Mouse (Mus musculus): ENCODE measurements around the gene Gsn. TPM values are rescaled to one million over a fixed set of nuclear protein-coding genes. Genes with fewer than 3 reads are reported as not detected.

Gene Gsn
- polyA plus RNA-seq, 1 experiment: 282 TPM

- Histone ChIP-seq H3ac (ENCODE audit: control insufficient read depth, insufficient read length) (no peak overlapping the region), H3K36me3 (ENCODE audit: control insufficient read depth, insufficient read depth) (no peaks in the 10 kb centered on the region), H3K27me3 (ENCODE audit: control insufficient read depth, insufficient read depth, insufficient read length) (no peaks in the 10 kb centered on the region), H3K4me3 (no peak overlapping the region), H3K79me2 (ENCODE audit: control insufficient read depth, insufficient read depth) (peaks cover 39% of the 10 kb centered on the region), H3K4me2 (ENCODE audit: low read depth) (peak overlapping the region; percentile 46)
- TF ChIP-seq USF1 (IDR thresholded peaks at IDR 0.05; ENCODE audit: low read depth) (no peak), POLR2AphosphoS2 (IDR thresholded peaks at IDR 0.05; ENCODE audit: insufficient read length, low read depth) (no peak), TCF12 (IDR thresholded peaks at IDR 0.05; ENCODE audit: insufficient read depth, poor library complexity, severe bottlenecking) (no peak), MYOD1 (IDR thresholded peaks at IDR 0.05; ENCODE audit: control insufficient read depth in 1 of 3, insufficient read length in 2 of 3, low read depth in 2 of 3) (peak in 2 of 3 experiments; percentile 5 to 68), SRF (IDR thresholded peaks at IDR 0.05; ENCODE audit: control insufficient read depth, insufficient read length, low read depth) (no peak), E2F4 (IDR thresholded peaks at IDR 0.05; ENCODE audit: insufficient read depth) (no peak), CEBPB (IDR thresholded peaks at IDR 0.05; ENCODE audit: insufficient read depth, poor library complexity, severe bottlenecking) (no peak), MAX (IDR thresholded peaks at IDR 0.05; ENCODE audit: low read depth) (no peak), MYOG (IDR thresholded peaks at IDR 0.05; ENCODE audit: control insufficient read depth in 1 of 3, insufficient read depth in 1 of 3, insufficient read length in 2 of 3, low read depth in 2 of 3) (peak in 1 of 3 experiments; percentile 40), REST (IDR thresholded peaks at IDR 0.05; ENCODE audit: insufficient read depth, insufficient read length) (no peak), POLR2A (IDR thresholded peaks at IDR 0.05; ENCODE audit: insufficient read length, low read depth) (no peak), TCF3 (IDR thresholded peaks at IDR 0.05; ENCODE audit: insufficient read length, low read depth) (no peak)
Observed at GRCm38 (mm10) chr2:35277686-35278085, 21.5 kb downstream of the Gsn start.

- Histone ChIP-seq H3K4me2 (ENCODE audit: low read depth) (peak overlapping the region; percentile 12), H3K4me3 (no peak overlapping the region), H3K27me3 (ENCODE audit: control insufficient read depth, insufficient read depth, insufficient read length) (no peaks in the 10 kb centered on the region), H3K79me2 (ENCODE audit: control insufficient read depth, insufficient read depth) (peaks cover 39% of the 10 kb centered on the region), H3K36me3 (ENCODE audit: control insufficient read depth, insufficient read depth) (no peaks in the 10 kb centered on the region), H3ac (ENCODE audit: control insufficient read depth, insufficient read length) (no peak overlapping the region)
- no peak for TF ChIP-seq TCF12 (IDR thresholded peaks at IDR 0.05; ENCODE audit: insufficient read depth, poor library complexity, severe bottlenecking)
- TF ChIP-seq POLR2AphosphoS2 (IDR thresholded peaks at IDR 0.05; ENCODE audit: insufficient read length, low read depth): no peak
- TF ChIP-seq CEBPB (IDR thresholded peaks at IDR 0.05; ENCODE audit: insufficient read depth, poor library complexity, severe bottlenecking): no peak
- TF ChIP-seq SRF (IDR thresholded peaks at IDR 0.05; ENCODE audit: control insufficient read depth, insufficient read length, low read depth): no peak
- no peak for TF ChIP-seq REST (IDR thresholded peaks at IDR 0.05; ENCODE audit: insufficient read depth, insufficient read length)
- TF ChIP-seq E2F4 (IDR thresholded peaks at IDR 0.05; ENCODE audit: insufficient read depth): no peak
- TF ChIP-seq MYOD1 (IDR thresholded peaks at IDR 0.05; ENCODE audit: control insufficient read depth in 1 of 3, insufficient read length in 2 of 3, low read depth in 2 of 3): no peak
- TF ChIP-seq POLR2A (IDR thresholded peaks at IDR 0.05; ENCODE audit: insufficient read length, low read depth): no peak
- no peak for TF ChIP-seq TCF3 (IDR thresholded peaks at IDR 0.05; ENCODE audit: insufficient read length, low read depth)
- no peak for TF ChIP-seq MAX (IDR thresholded peaks at IDR 0.05; ENCODE audit: low read depth)
- TF ChIP-seq USF1 (IDR thresholded peaks at IDR 0.05; ENCODE audit: low read depth): no peak
- no peak for TF ChIP-seq MYOG (IDR thresholded peaks at IDR 0.05; ENCODE audit: control insufficient read depth in 1 of 3, insufficient read depth in 1 of 3, insufficient read length in 2 of 3, low read depth in 2 of 3)
Observed at GRCm38 (mm10) chr2:35278371-35279210, 22.4 kb downstream of the Gsn start.

GRCm38 (mm10) chr2:35280001-35280400, 23.8 kb downstream of the Gsn start:
- H3K27me3 ChIP-seq (ENCODE audit: control insufficient read depth, insufficient read depth, insufficient read length): no peaks in the 10 kb centered on the region
- no peak overlapping the region for H3K4me3 ChIP-seq
- no peaks in the 10 kb centered on the region for H3K36me3 ChIP-seq (ENCODE audit: control insufficient read depth, insufficient read depth)
- H3K79me2 ChIP-seq (ENCODE audit: control insufficient read depth, insufficient read depth): peaks cover 30% of the 10 kb centered on the region
- TF ChIP-seq REST (IDR thresholded peaks at IDR 0.05; ENCODE audit: insufficient read depth, insufficient read length) (no peak), MYOD1 (IDR thresholded peaks at IDR 0.05; ENCODE audit: control insufficient read depth in 1 of 3, insufficient read length in 2 of 3, low read depth in 2 of 3) (no peak), POLR2AphosphoS2 (IDR thresholded peaks at IDR 0.05; ENCODE audit: insufficient read length, low read depth) (no peak)
- H3K4me2 ChIP-seq (ENCODE audit: low read depth): no peak overlapping the region
- H3ac ChIP-seq (ENCODE audit: control insufficient read depth, insufficient read length): no peak overlapping the region

GRCm38 (mm10) chr2:35282214-35282613, 26.0 kb downstream of the Gsn start:
- Histone ChIP-seq H3K4me3 (no peak overlapping the region), H3K27me3 (ENCODE audit: control insufficient read depth, insufficient read depth, insufficient read length) (no peaks in the 10 kb centered on the region), H3K79me2 (ENCODE audit: control insufficient read depth, insufficient read depth) (peaks cover 11% of the 10 kb centered on the region), H3ac (ENCODE audit: control insufficient read depth, insufficient read length) (no peak overlapping the region), H3K4me2 (ENCODE audit: low read depth) (no peak overlapping the region), H3K36me3 (ENCODE audit: control insufficient read depth, insufficient read depth) (peaks cover 14% of the 10 kb centered on the region)
- TF ChIP-seq MYOD1 (IDR thresholded peaks at IDR 0.05; ENCODE audit: control insufficient read depth in 1 of 3, insufficient read length in 2 of 3, low read depth in 2 of 3) (no peak), MAX (IDR thresholded peaks at IDR 0.05; ENCODE audit: low read depth) (no peak), POLR2A (IDR thresholded peaks at IDR 0.05; ENCODE audit: insufficient read length, low read depth) (no peak), USF1 (IDR thresholded peaks at IDR 0.05; ENCODE audit: low read depth) (no peak)

GRCm38 (mm10) chr2:35283997-35284396, 27.8 kb downstream of the Gsn start:
- no peak overlapping the region for H3ac ChIP-seq (ENCODE audit: control insufficient read depth, insufficient read length)
- H3K79me2 ChIP-seq (ENCODE audit: control insufficient read depth, insufficient read depth): peaks cover 11% of the 10 kb centered on the region
- H3K4me2 ChIP-seq (ENCODE audit: low read depth): no peak overlapping the region
- peaks cover 14% of the 10 kb centered on the region for H3K36me3 ChIP-seq (ENCODE audit: control insufficient read depth, insufficient read depth)
- no peak overlapping the region for H3K4me3 ChIP-seq
- H3K27me3 ChIP-seq (ENCODE audit: control insufficient read depth, insufficient read depth, insufficient read length): no peaks in the 10 kb centered on the region
- TF ChIP-seq TCF3 (IDR thresholded peaks at IDR 0.05; ENCODE audit: insufficient read length, low read depth) (no peak), USF1 (IDR thresholded peaks at IDR 0.05; ENCODE audit: low read depth) (no peak), MYOD1 (IDR thresholded peaks at IDR 0.05; ENCODE audit: control insufficient read depth in 1 of 3, insufficient read length in 2 of 3, low read depth in 2 of 3) (no peak), CEBPB (IDR thresholded peaks at IDR 0.05; ENCODE audit: insufficient read depth, poor library complexity, severe bottlenecking) (no peak), TCF12 (IDR thresholded peaks at IDR 0.05; ENCODE audit: insufficient read depth, poor library complexity, severe bottlenecking) (no peak), E2F4 (IDR thresholded peaks at IDR 0.05; ENCODE audit: insufficient read depth) (no peak), POLR2AphosphoS2 (IDR thresholded peaks at IDR 0.05; ENCODE audit: insufficient read length, low read depth) (no peak), MYOG (IDR thresholded peaks at IDR 0.05; ENCODE audit: control insufficient read depth in 1 of 3, insufficient read depth in 1 of 3, insufficient read length in 2 of 3, low read depth in 2 of 3) (no peak), SRF (IDR thresholded peaks at IDR 0.05; ENCODE audit: control insufficient read depth, insufficient read length, low read depth) (no peak), REST (IDR thresholded peaks at IDR 0.05; ENCODE audit: insufficient read depth, insufficient read length) (no peak), MAX (IDR thresholded peaks at IDR 0.05; ENCODE audit: low read depth) (no peak), POLR2A (IDR thresholded peaks at IDR 0.05; ENCODE audit: insufficient read length, low read depth) (no peak)
